Mouse (Mus musculus) intestine, embryonic 15.5 days (tissue): Measurements from ENCODE around the gene Yrdc. TPM values are rescaled to one million over a fixed set of nuclear protein-coding genes. Genes with fewer than 3 reads are reported as not detected.

Experiments used
- ATAC-seq: fragments of 200-750 bp; cut with Nextera tagmentation; 2 replicates; pipeline ENCODE4 v1.8.0; 2017; ENCODE audit warnings: moderate TSS enrichment, moderate library complexity
- H3K27ac ChIP-seq: fragments of 300-500 bp; sonication (generic); 2 replicates; pipeline ENCODE4 v1.5.1; 2015; ENCODE audit warnings: mild to moderate bottlenecking, inconsistent platforms
- H3K27me3 ChIP-seq: fragments of 300-500 bp; sonication (generic); replicated peaks from 2 replicates; pipeline ENCODE4 v1.6.1; 2015; ENCODE audit warnings: inconsistent platforms
- H3K36me3 ChIP-seq: fragments of 300-500 bp; sonication (generic); 2 replicates; pipeline ENCODE4 v1.6.1; 2015; ENCODE audit warnings: inconsistent platforms
- H3K4me1 ChIP-seq: fragments of 300-500 bp; sonication (generic); replicated peaks from 2 replicates; pipeline ENCODE4 v1.6.1; 2015; ENCODE audit warnings: inconsistent platforms
- H3K4me2 ChIP-seq: fragments of 300-500 bp; sonication (generic); replicated peaks from 2 replicates; pipeline ENCODE4 v1.6.1; 2015; ENCODE audit warnings: mild to moderate bottlenecking, inconsistent platforms
- H3K4me3 ChIP-seq: fragments of 300-500 bp; sonication (generic); replicated peaks from 2 replicates; pipeline ENCODE4 v1.5.1; 2015; ENCODE audit warnings: inconsistent platforms
- H3K9ac ChIP-seq: fragments of 300-500 bp; sonication (generic); 2 replicates; pipeline ENCODE4 v1.6.1; 2015; ENCODE audit warnings: inconsistent platforms
- H3K9me3 ChIP-seq: fragments of 300-500 bp; sonication (generic); 2 replicates; pipeline ENCODE4 v1.6.1; 2016; ENCODE audit warnings: inconsistent platforms
- WGBS: fragments of 180-500 bp; shearing (Covaris S2); methylation state at CpG from one replicate; pipeline ENCODE4 v1.1.7; 2015; 5-methylcytosine and 5-hydroxymethylcytosine counted together
- polyA plus RNA-seq: library from polyadenylated mRNA; unstranded; fragments of >200 nt; fragmentation: Nextera tagmentation; extraction: Ambion mirVana; gene quantifications from 2 replicates; pipeline ENCODE4 v1.2.1, GENCODE M21; 2015

Yrdc gene
- polyA plus RNA-seq, 1 experiment from 2014 or later: 32.0 TPM

DNA sequence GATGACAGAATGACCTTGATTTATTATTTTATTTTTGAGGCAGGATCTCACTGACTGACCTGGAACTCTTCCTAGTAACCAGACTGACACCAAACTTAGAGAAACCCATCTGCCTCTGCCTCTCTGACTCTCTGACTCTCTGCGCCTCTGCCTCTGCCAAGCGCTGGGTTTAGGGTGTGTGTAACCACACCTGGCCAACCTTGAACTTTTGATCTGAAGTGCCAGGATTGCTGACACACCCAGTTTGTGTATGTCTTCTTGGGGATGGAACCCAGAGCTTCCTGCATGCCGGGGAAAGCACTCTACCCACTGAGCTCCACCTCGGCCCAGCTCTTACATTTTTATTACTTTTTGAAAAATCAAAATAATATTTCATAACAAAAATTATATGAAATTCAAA, 31.6 kb upstream of the Yrdc start:
- WGBS: 70% methylated on average over 4 of the region's 4 CpGs
- Histone ChIP-seq H3K9ac (no peak overlapping the region), H3K4me1 (peaks cover 11% of the 10 kb centered on the region), H3K27me3 (no peaks in the 10 kb centered on the region), H3K4me2 (no peak overlapping the region), H3K9me3 (no peaks in the 10 kb centered on the region), H3K27ac (no peak overlapping the region), H3K36me3 (peaks cover 3% of the 10 kb centered on the region; the same call in 1 of the 2 replicates), H3K4me3 (no peak overlapping the region)
- ATAC-seq: peak; percentile 63

DNA sequence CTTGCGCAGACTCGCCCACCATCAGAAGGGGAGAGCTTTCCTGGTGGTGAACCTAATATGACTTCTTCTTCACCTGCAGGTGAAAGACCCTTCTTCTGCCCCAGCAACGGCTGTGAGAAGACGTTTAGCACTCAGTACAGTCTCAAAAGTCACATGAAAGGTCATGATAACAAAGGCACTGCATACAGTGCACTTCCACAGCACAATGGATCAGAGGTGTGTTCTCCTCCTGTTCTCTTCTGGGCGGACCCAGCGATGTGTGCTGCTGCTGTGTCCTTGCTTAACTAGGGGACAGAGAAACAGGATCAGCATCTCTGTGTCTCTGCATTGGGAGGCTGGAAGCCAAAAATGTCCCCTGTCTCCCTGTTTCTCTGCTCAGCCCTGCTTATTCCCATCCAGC, 25.5 kb upstream of the Yrdc start:
- H3K27ac ChIP-seq: no peak overlapping the region
- H3K4me2 ChIP-seq: no peak overlapping the region
- H3K36me3 ChIP-seq: peaks cover 4% of the 10 kb centered on the region; the same call in 1 of the 2 replicates
- WGBS: 93% methylated on average over 6 of the region's 6 CpGs
- no peaks in the 10 kb centered on the region for H3K9me3 ChIP-seq
- H3K27me3 ChIP-seq: no peaks in the 10 kb centered on the region
- ATAC-seq: no peak
- no peaks in the 10 kb centered on the region for H3K4me1 ChIP-seq
- H3K4me3 ChIP-seq: no peak overlapping the region
- H3K9ac ChIP-seq: no peak overlapping the region

DNA sequence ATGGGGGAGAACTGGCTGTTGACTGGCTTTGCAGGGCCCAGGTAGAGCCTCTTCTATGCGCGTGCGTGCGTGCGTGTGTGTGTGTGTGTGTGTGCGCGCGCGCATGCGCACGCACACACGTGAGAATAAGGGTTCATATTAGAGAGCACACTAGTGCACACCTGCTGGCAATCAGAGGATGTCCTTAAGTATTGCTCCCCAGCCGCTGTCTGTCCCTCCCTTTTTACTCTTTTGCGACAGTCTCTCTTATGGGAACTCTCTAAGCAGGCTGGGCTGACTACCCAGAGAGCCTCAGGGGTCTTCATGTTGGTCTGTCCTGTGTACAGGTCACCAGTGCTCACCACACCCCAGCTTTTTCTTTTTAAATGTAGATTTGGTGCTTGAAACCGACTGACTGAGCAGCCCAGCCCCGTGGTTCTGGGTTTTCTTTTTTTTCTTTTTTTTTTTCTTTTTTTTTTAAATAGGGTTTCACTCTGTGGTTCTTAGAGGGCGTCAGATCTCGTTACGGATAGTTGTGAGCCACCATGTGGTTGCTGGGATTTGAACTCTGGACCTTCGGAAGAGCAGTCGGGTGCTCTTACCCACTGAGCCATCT, 25.0 kb upstream of the Yrdc start:
- Histone ChIP-seq H3K4me3 (no peak overlapping the region), H3K4me1 (no peaks in the 10 kb centered on the region), H3K27me3 (no peaks in the 10 kb centered on the region), H3K27ac (no peak overlapping the region), H3K4me2 (no peak overlapping the region), H3K9me3 (no peaks in the 10 kb centered on the region), H3K9ac (no peak overlapping the region), H3K36me3 (peaks cover 4% of the 10 kb centered on the region; the same call in 1 of the 2 replicates)
- ATAC-seq: no peak
- 97% methylated on average over 21 of the region's 21 CpGs for WGBS

DNA sequence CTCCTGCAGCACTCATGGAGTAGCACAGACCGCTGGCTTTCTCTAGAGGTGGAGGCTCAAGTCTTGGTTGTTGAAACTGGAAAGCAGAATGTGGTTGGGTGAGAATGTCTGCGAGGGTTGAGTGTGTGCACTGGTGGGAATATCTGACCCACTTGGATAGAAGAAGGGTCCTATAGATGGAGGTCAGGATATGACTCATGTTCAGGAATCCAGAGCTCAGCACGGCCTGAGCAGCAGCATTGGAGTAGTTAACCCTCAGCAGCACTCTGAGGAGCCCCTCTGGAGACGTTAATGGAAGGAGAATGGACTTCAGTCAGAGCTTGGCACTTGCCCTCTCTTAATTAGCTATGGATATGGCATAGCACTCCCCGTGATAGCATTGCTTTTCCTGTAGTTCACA, 20.8 kb upstream of the Yrdc start:
- no peak for ATAC-seq

DNA sequence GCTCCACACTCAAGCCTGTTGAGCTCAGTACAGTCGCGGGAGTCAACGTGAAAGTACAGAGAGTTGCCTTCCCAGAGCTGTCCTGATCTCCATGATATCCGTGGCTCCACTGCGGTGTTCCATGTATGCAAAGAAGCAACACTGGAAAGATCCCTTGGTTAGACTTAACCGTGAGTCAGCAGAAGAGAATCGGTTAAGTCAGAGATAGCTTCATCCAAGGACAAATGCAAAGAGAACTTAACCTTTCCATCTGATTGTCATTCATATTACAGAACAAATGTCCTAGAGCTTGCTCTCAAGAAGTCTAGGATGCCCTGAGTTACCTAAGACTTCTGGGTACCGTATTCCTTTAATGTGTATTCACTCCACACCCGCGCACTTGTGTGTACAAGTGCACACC, 17.7 kb upstream of the Yrdc start:
- Histone ChIP-seq H3K9ac (no peak overlapping the region), H3K27ac (no peak overlapping the region), H3K4me2 (no peak overlapping the region), H3K4me3 (no peak overlapping the region), H3K4me1 (no peaks in the 10 kb centered on the region), H3K36me3 (peaks cover 9% of the 10 kb centered on the region; the same call in 1 of the 2 replicates), H3K27me3 (no peaks in the 10 kb centered on the region), H3K9me3 (no peaks in the 10 kb centered on the region)
- ATAC-seq: no peak
- WGBS: 94% methylated on average over 10 of the region's 10 CpGs

More for the DNA sequence above, 20.8 kb upstream of the Yrdc start:
- Histone ChIP-seq H3K27me3 (no peaks in the 10 kb centered on the region), H3K4me3 (no peak overlapping the region), H3K4me2 (no peak overlapping the region), H3K9ac (no peak overlapping the region), H3K9me3 (no peaks in the 10 kb centered on the region), H3K36me3 (peaks cover 9% of the 10 kb centered on the region; the same call in 1 of the 2 replicates), H3K4me1 (no peaks in the 10 kb centered on the region), H3K27ac (no peak overlapping the region)
- 72% methylated on average over 5 of the region's 5 CpGs for WGBS

DNA sequence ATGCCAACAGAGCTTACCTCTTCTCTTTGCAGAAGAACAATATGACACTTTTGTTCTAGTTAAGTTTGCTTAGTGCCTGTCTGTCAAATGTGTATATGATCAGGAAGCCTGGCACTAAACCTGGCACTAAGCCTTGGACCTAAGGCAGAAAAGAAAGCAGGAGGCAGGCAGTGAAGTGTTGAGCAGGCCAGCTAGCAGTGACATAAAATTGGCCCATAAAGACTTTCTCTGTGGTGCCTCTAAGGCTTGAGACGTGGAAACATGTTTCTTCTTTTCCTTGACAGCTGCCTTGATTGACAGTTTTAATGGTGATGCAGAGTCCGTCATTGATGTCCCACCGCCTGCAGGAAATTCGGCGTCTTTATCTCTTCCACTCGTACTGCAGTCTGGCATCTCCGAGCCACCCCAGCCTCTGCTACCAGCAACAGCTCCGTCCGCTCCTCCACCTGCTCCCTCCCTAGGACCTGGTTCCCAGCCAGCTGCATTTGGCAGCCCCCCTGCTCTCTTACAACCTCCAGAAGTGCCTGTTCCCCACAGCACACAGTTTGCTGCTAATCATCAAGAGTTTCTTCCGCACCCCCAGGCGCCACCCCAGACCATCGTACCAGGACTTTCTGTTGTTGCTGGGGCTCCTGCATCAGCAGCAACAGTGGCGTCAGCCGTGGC, 12.3 kb upstream of the Yrdc start:
- H3K36me3 ChIP-seq: peaks cover 19% of the 10 kb centered on the region; the same call in 1 of the 2 replicates

DNA sequence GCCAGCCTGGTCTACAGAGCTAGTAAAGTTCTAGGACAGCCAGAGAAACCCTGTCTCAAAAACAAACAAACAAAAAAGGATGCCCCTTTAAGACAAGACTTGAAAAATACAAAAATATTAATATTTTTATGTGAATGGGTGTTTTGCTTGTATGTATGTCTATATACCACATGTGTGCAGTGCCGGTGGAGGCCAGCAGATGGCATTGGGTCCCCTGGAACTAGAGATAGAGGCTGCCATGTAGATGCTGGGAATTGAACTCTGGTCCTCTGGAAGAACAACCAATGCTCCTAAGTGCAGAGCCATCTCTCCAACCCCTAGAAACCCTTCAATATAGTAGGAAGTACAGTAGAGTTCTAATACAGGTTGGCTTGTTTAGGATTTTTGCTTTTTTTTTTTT, 9.5 kb upstream of the Yrdc start:
- H3K4me1 ChIP-seq: no peaks in the 10 kb centered on the region
- no peak overlapping the region for H3K9ac ChIP-seq
- no peak overlapping the region for H3K27ac ChIP-seq
- peaks cover 24% of the 10 kb centered on the region; the same call in 1 of the 2 replicates for H3K36me3 ChIP-seq
- H3K9me3 ChIP-seq: no peaks in the 10 kb centered on the region
- no peak overlapping the region for H3K4me2 ChIP-seq
- ATAC-seq: no peak
- 95% methylated on average over 1 of the region's 1 CpGs for WGBS
- H3K4me3 ChIP-seq: no peak overlapping the region
- H3K27me3 ChIP-seq: no peaks in the 10 kb centered on the region

More for the DNA sequence above, 12.3 kb upstream of the Yrdc start:
- Histone ChIP-seq H3K27me3 (no peaks in the 10 kb centered on the region), H3K4me1 (no peaks in the 10 kb centered on the region), H3K9ac (no peak overlapping the region), H3K27ac (no peak overlapping the region), H3K4me3 (no peak overlapping the region), H3K9me3 (no peaks in the 10 kb centered on the region), H3K4me2 (no peak overlapping the region)
- ATAC-seq: no peak
- 88% methylated on average over 14 of the region's 14 CpGs for WGBS

DNA sequence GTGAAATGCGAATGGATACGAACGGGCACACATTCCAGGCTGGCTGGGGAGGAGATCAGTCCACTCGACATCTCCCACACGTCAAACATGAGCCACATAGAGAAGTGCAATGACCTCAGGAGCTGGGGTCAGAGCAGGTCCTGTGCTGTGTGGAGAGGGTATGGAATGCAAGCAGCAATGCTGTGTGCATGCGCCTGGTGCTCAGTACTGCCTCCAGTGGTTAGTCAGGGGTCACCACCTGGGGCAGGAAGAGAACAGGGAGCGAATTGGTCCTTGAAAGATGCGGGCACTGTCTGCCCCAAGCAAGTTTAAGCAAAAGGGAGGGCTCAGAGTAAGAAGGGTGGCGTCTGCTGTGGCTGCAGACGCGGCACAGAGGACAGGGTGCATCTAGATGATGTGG, 7.0 kb upstream of the Yrdc start:
- H3K4me3 ChIP-seq: no peak overlapping the region
- WGBS: 52% methylated on average over 11 of the region's 11 CpGs
- ATAC-seq: peak; percentile 65; the same call in 1 of the 2 replicates
- H3K4me2 ChIP-seq: no peak overlapping the region
- H3K27me3 ChIP-seq: no peaks in the 10 kb centered on the region
- no peaks in the 10 kb centered on the region for H3K9me3 ChIP-seq
- H3K36me3 ChIP-seq: peaks cover 22% of the 10 kb centered on the region; the same call in 1 of the 2 replicates
- no peak overlapping the region for H3K27ac ChIP-seq
- no peaks in the 10 kb centered on the region for H3K4me1 ChIP-seq
- no peak overlapping the region for H3K9ac ChIP-seq

DNA sequence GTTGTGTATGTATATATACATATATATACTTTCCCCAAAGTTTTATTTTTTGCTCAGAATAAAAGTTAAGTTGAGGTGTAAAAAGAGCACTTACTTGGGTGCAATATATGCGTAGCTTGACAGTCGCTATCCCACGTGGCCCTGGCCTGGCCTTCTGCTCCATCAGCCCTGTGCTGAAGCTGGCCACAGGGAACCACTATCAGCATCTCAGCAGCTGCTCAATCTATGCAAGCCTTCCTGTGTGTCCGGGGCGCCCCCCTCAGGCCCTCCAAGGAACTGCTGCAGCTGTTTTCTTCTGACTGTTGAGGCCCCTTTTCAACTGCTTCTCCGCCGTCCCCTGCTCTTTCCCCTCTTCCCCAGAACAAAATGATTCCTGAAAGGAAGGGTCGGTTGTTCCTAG, 2.9 kb upstream of the Yrdc start:
- 13% methylated on average over 8 of the region's 8 CpGs for WGBS
- Histone ChIP-seq H3K4me1 (peaks cover 18% of the 10 kb centered on the region), H3K4me3 (no peak overlapping the region), H3K36me3 (0 out of 2 replicates have a peak, but pooled peaks cover 9% of the 10 kb centered on the region), H3K9me3 (no peaks in the 10 kb centered on the region), H3K9ac (no peak overlapping the region), H3K27ac (no peak overlapping the region), H3K27me3 (no peaks in the 10 kb centered on the region), H3K4me2 (no peak overlapping the region)
- ATAC-seq: no peak

DNA sequence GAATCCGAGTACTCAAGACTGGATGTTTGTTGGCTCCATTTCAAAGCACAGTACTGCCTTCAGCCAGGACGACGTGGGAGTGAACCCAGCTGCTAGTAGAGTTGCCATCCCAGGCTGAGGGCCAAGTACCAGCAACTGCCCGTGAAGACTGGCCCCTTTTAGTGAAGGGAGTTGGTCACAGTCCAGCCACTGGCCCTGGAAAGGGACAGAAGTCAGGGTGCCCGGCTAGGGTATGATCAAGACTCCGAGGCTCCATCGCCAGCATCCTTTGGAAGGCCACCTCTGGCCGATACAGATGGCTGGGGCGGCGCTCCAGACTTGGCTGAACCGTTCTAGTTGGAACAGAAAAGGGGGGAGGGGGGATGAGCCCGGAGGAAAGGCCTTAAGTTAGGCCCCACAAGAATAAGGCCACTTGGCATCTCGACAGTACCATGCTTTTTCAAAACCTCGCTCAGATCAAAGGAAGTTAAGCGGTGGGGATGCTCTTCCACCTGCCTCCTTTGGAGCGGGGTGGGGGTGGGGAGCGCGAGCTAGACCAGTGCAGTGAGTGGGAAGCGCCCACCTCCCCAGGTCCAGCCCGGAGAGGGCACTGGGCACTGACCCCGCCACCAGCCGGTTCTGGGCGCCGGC, 733 bp upstream of the Yrdc start:
- Histone ChIP-seq H3K4me2 (peak overlapping the region; percentile 79), H3K27ac (peak overlapping the region; percentile 92), H3K9ac (peak overlapping the region; percentile 87), H3K9me3 (no peaks in the 10 kb centered on the region), H3K36me3 (peaks cover 9% of the 10 kb centered on the region; the same call in 1 of the 2 replicates), H3K4me1 (peaks cover 18% of the 10 kb centered on the region), H3K4me3 (peak overlapping the region; percentile 96), H3K27me3 (no peaks in the 10 kb centered on the region)
- ATAC-seq: peak; percentile 2
- 3% methylated on average over 24 of the region's 24 CpGs for WGBS

DNA sequence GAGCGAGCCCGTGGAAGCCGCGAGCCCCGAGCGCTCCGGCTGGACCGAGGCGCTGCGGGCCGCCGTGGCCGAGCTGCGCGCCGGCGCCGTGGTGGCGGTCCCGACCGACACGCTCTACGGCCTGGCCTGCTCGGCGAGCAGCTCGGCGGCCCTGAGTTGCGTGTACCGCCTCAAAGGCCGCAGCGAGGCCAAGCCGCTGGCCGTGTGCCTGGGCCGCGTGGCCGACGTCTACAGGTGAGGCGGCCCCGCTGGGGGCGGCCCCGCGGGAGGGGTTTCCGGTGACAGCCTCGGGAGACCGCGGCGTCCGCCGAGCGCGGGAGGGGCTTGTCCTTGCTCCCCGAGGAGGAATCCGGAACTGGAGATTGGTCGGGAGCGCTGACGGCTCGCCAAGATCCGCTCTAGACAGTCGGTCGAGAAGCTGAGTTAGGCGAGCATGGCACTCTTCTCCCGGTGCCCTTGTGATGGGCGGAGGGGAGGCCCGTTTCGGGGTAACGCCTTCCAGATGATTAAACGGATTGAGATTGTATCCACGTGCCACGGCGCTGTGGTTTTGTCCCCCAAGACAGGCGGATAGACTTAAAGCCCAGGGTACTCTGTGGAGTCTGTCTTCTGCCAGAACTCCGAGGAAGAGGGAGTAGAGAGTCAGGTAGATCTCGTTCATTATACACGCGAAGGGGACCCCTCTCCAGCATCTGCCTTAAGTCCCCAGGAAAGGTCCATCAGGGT, 617 bp downstream of the Yrdc start, which contains the start of gene 1110065P20Rik:
1110065P20Rik (minus strand) TSS at position 264 of the 726 bp plus-strand sequence.
- Histone ChIP-seq H3K9me3 (no peaks in the 10 kb centered on the region), H3K36me3 (peaks cover 11% of the 10 kb centered on the region; the same call in 1 of the 2 replicates), H3K9ac (peak within 1 kb of the TSS; percentile 87), H3K4me3 (peak within 1 kb of the TSS; percentile 96), H3K4me1 (peaks cover 18% of the 10 kb centered on the region), H3K4me2 (peak within 1 kb of the TSS; percentile 85), H3K27me3 (no peaks in the 10 kb centered on the region), H3K27ac (peak within 1 kb of the TSS; percentile 92)
- WGBS: under 1% methylated on average over 75 of the region's 75 CpGs
- ATAC-seq: peak; percentile 86

DNA sequence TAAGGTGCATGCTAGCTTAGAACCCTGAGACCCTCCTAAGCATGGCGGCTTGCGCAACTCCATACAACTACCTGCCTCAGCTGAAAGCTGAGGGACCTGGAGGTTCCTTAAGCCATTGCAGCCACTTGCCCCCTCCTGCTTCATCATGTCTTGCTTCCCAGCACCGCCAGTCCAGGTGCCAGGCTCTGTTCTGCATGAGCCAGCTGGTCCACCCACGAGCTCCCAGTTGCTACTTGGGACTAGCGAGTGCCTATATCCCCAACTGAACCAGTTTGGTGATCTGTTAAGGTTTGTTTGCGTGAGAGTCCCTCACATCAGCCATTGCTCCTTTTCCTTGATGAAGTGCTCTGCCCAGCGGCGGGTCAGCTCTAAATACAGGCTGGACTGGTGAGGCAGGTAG, 5.8 kb downstream of the Yrdc start:
- Histone ChIP-seq H3K27me3 (peaks cover 8% of the 10 kb centered on the region), H3K4me1 (peaks cover 14% of the 10 kb centered on the region), H3K4me3 (no peak overlapping the region), H3K4me2 (no peak overlapping the region), H3K9me3 (no peaks in the 10 kb centered on the region), H3K9ac (no peak overlapping the region), H3K36me3 (peaks cover 9% of the 10 kb centered on the region; the same call in 1 of the 2 replicates), H3K27ac (no peak overlapping the region)
- 91% methylated on average over 8 of the region's 8 CpGs for WGBS
- ATAC-seq: no peak
